Comparison of ENCODE assay signal across 37 mouse cellular contexts in the genomic region with DNA sequence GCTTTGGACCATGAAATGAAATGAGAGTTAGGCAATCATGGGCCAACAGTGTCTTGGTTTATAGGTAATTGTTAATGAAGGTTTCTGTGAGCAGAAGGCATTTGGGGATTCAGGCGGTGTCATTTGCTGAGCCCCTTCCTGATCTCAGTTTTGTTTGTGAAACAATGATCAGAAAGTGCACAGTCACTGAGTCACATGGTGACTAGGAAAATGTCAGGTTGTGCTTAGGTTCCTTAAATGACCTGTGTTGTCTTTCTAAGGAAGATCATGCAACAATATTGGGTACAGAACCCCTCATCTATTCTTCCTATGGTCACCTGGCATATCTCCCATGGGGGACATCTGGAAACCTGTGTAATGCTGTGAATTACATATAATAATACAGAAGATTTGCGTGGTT. TPM values are rescaled to one million over a fixed set of nuclear protein-coding genes. Genes with fewer than 3 reads are reported as not detected.
"Had no signal": no experiment of that assay in that cellular context is flagged by ENCODE, and none has a peak within 500 bp of the region (broad histone marks: within the 10 kb centered on the region; RNA-seq: fewer than 3 reads in every experiment).

No protein-coding gene starts in this region.

RNA-seq across cellular contexts. Expression of gene Ugt1a10, which starts 7.8 kb away (rescaled TPM):
- total RNA-seq: heart, postnatal 10 days; heart, postnatal 14 days; heart, postnatal 25 days; heart, postnatal 36 days; heart, postnatal 4 days; hematopoietic stem cell, adult 5-6 weeks; hindbrain, postnatal 0 days; layer of hippocampus, adult 18-20 months; layer of hippocampus, adult 2 months; layer of hippocampus, adult 8-10 months; layer of hippocampus, postnatal 10 days; layer of hippocampus, postnatal 14 days; layer of hippocampus, postnatal 25 days; layer of hippocampus, postnatal 36 days had no signal
- polyA plus RNA-seq: heart, embryonic 10.5 days; heart, embryonic 11.5 days; heart, embryonic 12.5 days; heart, embryonic 13.5 days; heart, embryonic 14.5 days; heart, embryonic 15.5 days; heart, embryonic 16.5 days; heart, postnatal 0 days; hindbrain, embryonic 10.5 days; hindbrain, embryonic 11.5 days; hindbrain, embryonic 12.5 days; hindbrain, embryonic 13.5 days; hindbrain, embryonic 14.5 days; hindbrain, embryonic 15.5 days; hindbrain, embryonic 16.5 days; hindbrain, postnatal 0 days; inflammation-experienced regulatory T-cells, adult 6 months; intestine, embryonic 14.5 days; intestine, embryonic 15.5 days; intestine, embryonic 16.5 days had no signal

RNA-seq across cellular contexts. Expression of gene Ugt1a9, which starts 23.2 kb away (rescaled TPM):
- total RNA-seq: heart, postnatal 10 days; heart, postnatal 14 days; heart, postnatal 25 days; heart, postnatal 36 days; heart, postnatal 4 days; hematopoietic stem cell, adult 5-6 weeks; hindbrain, postnatal 0 days; layer of hippocampus, adult 18-20 months; layer of hippocampus, adult 2 months; layer of hippocampus, adult 8-10 months; layer of hippocampus, postnatal 10 days; layer of hippocampus, postnatal 14 days; layer of hippocampus, postnatal 25 days; layer of hippocampus, postnatal 36 days had no signal
- polyA plus RNA-seq: heart, embryonic 10.5 days; heart, embryonic 11.5 days; heart, embryonic 12.5 days; heart, embryonic 13.5 days; heart, embryonic 14.5 days; heart, embryonic 15.5 days; heart, embryonic 16.5 days; heart, postnatal 0 days; hindbrain, embryonic 10.5 days; hindbrain, embryonic 11.5 days; hindbrain, embryonic 12.5 days; hindbrain, embryonic 13.5 days; hindbrain, embryonic 14.5 days; hindbrain, embryonic 15.5 days; hindbrain, embryonic 16.5 days; hindbrain, postnatal 0 days; inflammation-experienced regulatory T-cells, adult 6 months had no signal

RNA-seq across cellular contexts. Expression of gene Ugt1a8, which starts 40.2 kb away (rescaled TPM):
- total RNA-seq: heart, postnatal 10 days; heart, postnatal 14 days; heart, postnatal 25 days; heart, postnatal 36 days; heart, postnatal 4 days; hematopoietic stem cell, adult 5-6 weeks; hindbrain, postnatal 0 days; layer of hippocampus, adult 18-20 months; layer of hippocampus, adult 2 months; layer of hippocampus, adult 8-10 months; layer of hippocampus, postnatal 10 days; layer of hippocampus, postnatal 14 days; layer of hippocampus, postnatal 25 days; layer of hippocampus, postnatal 36 days had no signal
- polyA plus RNA-seq: heart, embryonic 10.5 days; heart, embryonic 11.5 days; heart, embryonic 12.5 days; heart, embryonic 13.5 days; heart, embryonic 14.5 days; heart, embryonic 15.5 days; heart, embryonic 16.5 days; heart, postnatal 0 days; hindbrain, embryonic 10.5 days; hindbrain, embryonic 11.5 days; hindbrain, embryonic 12.5 days; hindbrain, embryonic 13.5 days; hindbrain, embryonic 14.5 days; hindbrain, embryonic 15.5 days; hindbrain, embryonic 16.5 days; hindbrain, postnatal 0 days; intestine, embryonic 14.5 days; intestine, embryonic 15.5 days; intestine, embryonic 16.5 days; kidney, embryonic 14.5 days; kidney, embryonic 15.5 days; kidney, embryonic 16.5 days; large intestine, adult 2 months had no signal
